Mouse (Mus musculus) layer of hippocampus, postnatal 25 days (tissue): ENCODE data around the gene Ifi205. TPM values are rescaled to one million over a fixed set of nuclear protein-coding genes. Genes with fewer than 3 reads are reported as not detected.
A peak's percentile ranks its signal among the peaks of the same experiment; 100 is the strongest.
"Not testable (repeated sequence)": the region's sequence is repeated elsewhere in the genome, so short reads cannot be mapped to it uniquely, and the experiment has no call there.

Source experiments
- DNase-seq, 2 experiments: peaks; one replicate each; pipeline ENCODE4 v3.0.0; 2022; ENCODE audit warnings: mixed read lengths in 2 of 2, low spot score in 1 of 2; ENCODE audit errors: extremely low spot score in 1 of 2
- total RNA-seq, 2 experiments: library from RNA; stranded (reverse); gene quantifications; 2 replicates each; pipeline ENCODE4 v1.2.3; 2021

The Ifi205 gene
- not detected for total RNA-seq

GRCm38 (mm10) chr1:174031698-174032097 is at the start of gene Ifi205:
Ifi205 (minus strand) TSS chr1:174031810.
- no peak for DNase-seq

DNA sequence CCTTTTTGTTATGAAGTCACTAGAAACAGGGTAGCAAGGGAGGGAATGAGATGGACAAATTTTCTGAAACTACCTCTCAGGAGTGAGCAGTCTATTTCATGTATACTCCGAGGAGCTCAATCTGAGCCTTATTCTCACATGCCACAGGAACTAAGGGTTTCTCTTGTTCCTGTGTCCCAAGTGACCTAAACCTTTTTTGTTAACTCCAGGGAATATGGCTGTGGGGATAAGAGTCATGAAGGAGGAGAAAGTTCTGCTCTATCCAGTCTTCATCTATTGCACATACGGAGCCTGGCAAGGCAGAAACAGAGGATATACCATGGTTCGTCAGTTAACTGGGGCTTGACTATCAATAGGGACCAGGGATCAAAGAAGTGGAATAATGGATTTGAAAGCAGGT is 34.7 kb upstream of the Ifi205 start, which contains the start of gene Olfr430:
Gene Olfr430 (plus strand): TSS at position 301 of the 400 bp plus-strand sequence.
- DNase-seq = no peak

- DNase-seq = no peak
Observed at GRCm38 (mm10) chr1:174055248-174055647, 23.6 kb upstream of the Ifi205 start.

DNA sequence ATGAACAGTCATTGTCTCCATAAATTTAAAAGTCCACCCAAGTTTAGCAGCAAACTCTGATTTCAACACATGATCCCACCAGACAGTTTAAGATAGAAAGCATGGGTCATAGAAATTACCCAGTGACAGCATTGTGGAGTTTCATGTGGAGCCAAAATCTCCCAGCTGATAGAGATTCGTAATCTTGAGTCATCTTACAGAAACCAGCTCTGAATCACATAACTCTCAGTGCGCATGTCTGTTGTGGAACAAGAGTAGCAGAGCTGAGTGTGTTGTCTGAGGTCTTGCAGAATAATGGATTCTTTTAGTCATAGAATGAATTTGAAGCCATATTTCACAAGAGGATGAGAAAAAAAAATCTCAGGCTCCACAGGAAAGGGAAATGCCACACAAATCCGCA is 21.4 kb upstream of the Ifi205 start:
- DNase-seq = no peak

DNA sequence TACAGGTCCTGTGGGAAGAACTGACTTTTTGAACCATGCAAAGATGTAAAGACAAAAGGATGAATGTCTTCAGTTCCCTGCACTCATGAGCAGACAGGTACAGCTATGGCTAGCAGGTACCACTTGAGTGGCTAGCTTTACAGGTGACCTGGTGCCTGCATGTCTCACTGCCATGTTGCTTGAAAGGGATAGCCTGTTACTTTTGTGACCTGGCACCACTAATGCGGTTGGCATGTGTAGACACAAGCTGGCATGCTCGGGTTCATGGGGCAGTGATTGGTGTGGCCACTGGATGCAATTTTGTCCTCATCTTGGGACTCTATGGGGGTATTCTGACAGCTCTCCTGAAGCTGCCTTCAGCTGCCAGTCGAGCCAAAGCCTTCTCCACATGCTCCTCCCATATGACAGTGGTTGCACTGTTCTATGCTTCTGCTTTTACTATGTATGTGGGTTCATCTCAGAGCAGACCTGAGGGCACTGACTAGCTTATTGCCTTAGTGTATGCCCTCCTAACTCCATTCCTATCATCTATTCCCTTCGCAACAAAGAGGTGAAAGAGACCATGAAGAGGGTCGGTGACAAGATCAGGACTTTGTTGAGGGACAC is 20.4 kb upstream of the Ifi205 start:
- no peak for DNase-seq

- no peak for DNase-seq
Observed at GRCm38 (mm10) chr1:174051515-174051914, 19.9 kb upstream of the Ifi205 start.

- DNase-seq = no peak
Observed at GRCm38 (mm10) chr1:174050532-174050931, 18.9 kb upstream of the Ifi205 start.

- not testable (repeated sequence) for DNase-seq
Observed at GRCm38 (mm10) chr1:174049357-174049756, 17.7 kb upstream of the Ifi205 start.

- no peak for DNase-seq
Observed at GRCm38 (mm10) chr1:174048893-174049292, 17.3 kb upstream of the Ifi205 start, which contains the start of gene Olfr432. Olfr432 (plus strand) TSS chr1:174049205.

DNA sequence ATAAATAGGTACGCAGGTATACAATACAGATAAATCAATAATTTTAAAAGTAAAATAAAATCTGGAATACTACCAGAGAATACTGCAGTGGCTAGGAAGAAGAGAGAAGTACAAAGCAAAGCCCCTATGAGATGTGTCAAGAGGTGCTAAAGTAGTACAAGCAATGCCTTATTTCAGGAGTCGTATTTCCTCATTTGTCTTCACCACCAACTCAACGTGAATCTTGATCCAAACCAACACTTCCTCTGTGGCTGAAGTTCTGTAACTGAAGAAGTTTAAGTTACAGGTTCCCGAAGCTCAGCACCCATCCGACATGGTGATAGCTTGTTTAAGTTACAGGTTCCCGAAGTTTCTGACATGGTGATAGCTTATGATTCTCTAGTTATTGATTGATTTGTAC is 16.6 kb upstream of the Ifi205 start:
- DNase-seq = not testable (repeated sequence)

DNA sequence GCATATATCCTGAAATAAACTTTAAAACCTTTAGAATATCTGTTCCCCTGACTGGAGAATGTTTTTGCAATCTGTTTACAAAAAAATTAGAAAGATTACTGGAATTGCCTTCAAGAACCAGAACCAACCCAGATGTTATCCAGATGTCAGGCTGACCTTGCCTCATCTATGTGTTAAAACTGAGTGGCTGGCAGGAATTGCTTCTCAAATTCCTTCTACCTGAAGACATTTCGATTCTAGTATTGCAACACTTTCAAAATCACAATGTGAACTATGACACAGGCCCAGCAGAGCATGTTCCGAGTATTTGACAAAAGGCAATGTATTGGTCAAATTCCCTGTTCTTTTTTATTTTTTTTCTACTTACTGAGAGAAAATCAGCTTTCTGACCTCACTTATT is 12.8 kb upstream of the Ifi205 start:
- no peak for DNase-seq

DNA sequence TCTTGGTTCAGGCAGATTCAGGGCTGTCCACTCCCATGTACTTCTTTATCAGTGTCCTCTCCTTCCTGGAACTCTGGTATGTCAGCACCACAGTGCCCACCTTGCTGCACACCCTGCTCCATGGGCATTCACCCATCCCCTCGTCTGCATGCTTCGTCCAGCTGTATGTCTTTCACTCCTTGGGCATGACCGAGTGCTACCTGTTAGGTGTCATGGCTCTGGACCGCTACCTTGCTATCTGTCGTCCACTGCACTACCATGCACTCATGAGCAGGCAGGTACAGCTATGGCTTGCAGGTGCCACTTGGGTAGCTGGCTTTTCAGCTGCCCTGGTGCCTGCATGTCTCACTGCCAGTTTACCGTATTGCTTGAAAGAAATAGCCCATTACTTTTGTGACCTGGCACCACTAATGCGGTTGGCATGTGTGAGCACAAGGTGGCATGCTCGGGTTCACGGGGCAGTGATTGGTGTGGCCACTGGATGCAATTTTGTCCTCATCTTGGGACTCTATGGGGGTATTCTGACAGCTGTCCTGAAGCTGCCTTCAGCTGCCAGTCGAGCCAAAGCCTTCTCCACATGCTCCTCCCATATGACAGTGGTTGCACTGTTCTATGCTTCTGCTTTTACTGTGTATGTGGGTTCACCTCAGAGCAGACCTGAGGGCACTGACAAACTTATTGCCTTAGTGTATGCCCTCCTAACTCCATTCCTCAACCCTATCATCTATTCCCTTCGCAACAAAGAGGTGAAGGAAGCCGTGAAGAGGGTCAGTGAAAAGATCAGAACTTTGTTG is 10.7 kb upstream of the Ifi205 start:
- DNase-seq = not testable (repeated sequence)

GRCm38 (mm10) chr1:174040523-174041177 is 9.0 kb upstream of the Ifi205 start, which contains the start of gene Olfr433:
Olfr433 (plus strand) TSS chr1:174040705.
- peak in 1 of 2 experiments; percentile 10 for DNase-seq

DNA sequence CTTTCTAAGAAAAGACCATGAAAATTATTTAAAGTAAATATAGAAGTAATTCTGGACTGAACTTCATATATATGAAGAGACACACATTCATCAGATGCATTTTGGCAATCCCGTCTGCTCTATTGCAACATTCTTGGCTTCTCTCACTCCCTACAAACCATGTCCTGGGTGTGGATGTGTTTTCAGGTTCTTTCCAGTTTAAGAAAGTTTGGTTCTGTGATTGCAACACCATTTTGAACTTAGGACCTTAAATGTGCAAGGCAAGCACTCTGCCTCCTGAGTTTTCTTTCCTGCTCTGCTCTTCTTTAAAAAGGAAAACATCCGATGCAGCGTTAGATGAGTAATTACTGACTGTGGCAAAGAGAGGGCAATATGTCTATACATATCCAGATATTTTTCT is 6.9 kb upstream of the Ifi205 start:
- DNase-seq = no peak

- no peak for DNase-seq
Observed at GRCm38 (mm10) chr1:174035841-174036240, 4.2 kb upstream of the Ifi205 start.

DNA sequence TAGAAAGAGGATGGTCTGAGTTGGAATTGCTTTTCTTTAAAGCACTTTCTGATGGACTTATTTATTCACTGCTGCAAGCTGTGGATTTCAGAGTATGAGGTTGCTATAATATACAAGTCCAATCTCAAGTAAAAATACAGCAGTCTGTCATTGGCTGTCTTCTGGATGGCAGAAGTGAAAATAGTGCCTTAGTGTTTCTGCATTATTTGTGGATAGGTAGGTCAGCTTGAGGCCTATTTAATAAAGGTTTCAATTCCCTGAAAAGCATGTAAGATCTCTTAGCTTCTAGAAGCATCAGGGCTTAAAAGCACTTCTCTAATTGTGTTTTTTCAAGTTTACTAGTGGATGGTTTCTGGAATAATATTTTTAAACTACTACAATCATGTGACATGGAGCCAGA is 24.6 kb downstream of the Ifi205 start:
- not testable (repeated sequence) for DNase-seq

DNA sequence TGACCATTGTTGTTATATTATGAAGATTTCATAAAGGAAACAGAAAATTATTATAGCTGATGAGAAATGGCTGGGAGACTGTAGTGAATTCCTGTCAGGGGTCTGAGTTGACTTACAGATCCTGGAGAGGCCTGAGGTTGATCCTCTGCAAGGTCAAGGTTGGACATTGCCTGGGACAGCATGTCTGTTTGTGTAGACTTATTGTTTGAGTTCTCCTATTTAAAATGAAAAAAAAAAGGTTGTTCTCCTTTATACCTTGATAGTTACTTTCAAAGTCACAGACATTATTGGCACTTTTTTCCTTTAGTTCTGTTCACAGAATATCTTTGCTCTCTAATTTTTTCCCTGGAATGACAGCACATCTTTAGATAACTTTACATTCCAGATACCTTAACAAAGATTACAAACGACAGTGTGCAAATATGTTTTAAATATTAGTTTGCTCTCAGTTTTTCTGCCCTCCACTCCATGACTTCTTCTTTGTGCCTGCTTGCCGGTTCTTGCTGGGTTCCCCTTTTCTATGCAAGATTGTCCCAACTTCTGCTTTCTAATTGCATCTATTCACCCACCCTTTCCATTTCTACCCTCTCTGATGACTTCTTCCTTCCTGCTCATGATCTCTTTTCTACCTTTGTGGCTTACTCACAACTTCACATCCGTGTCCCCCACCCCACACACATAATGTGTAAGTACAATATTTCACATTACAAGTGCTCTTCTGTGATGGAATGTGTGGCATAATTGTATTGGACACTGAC is 27.1 kb downstream of the Ifi205 start:
- DNase-seq = not testable (repeated sequence)

DNA sequence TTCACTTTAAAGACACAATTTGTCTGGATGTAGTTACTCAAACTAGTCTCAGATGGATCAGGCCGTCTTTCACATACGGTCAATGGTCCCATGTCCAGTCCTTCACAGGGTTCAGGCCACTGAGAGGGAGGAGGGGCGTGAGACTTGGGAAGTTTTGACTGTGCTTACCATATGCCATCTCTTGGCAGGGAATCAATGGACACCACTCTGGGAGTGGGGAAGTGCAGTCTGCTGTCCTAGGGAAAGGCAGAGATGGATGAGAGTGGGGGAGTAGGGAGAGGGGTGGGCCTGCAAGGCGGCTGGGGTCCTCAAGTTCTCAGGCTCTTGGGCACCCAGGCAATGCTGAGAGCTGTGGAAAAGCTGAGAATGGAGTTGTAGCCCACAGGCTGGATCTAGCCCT is 36.6 kb downstream of the Ifi205 start:
- no peak for DNase-seq

GRCm38 (mm10) chr1:173982694-173983305 is 48.8 kb downstream of the Ifi205 start, which contains the start of gene Ifi202b:
Ifi202b (minus strand) TSS chr1:173982744.
- not testable (repeated sequence) for DNase-seq

DNA sequence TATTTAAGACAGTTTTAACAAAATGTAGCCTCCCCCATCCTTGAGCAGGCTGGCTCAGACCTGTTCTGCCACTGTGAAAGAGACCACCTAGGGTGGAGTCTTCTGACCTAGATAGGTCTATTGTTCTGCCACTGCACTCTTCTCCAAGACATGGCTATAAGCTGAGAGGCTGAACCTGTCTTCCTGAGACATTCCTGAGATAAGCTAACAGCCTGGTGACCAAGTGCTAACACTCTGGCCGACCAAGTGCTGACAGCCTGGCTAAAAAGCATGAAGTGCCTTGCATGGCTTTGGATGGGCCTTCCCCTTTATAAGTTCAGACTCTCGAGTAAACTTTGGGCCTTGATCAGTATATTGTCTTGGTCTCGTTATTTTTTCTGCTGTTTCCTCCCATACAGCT is 50.6 kb downstream of the Ifi205 start:
- DNase-seq = not testable (repeated sequence)
